Mouse (Mus musculus): ENCODE results near the gene Sprr3.
"Not testable (repeated sequence)": the region's sequence is repeated elsewhere in the genome, so short reads cannot be mapped to it uniquely, and the experiment has no call there.

Sprr3 gene

DNA sequence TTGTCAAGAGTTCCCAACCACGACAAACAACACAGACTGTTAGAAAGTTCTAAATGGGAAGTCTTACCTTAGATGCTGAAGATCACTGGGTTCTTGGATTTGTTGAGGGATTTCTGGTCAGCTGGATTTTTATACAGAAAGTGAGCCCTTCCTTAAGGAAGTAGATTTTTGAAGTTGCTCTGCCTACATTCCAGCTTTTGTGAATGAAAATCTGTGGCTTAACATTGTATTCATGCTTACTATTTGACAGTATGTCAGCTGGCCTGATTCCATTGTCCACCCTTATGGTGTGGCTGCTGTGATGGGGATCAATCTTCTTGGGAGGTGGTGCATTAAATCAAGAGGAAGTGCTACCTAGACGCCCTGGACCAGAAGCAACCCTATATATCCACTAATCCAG lies at the start of gene Sprr3:
TSS of gene Sprr3 (minus strand) at position 101 of the 400 bp plus-strand sequence.
- no peak for DNase-seq

DNA sequence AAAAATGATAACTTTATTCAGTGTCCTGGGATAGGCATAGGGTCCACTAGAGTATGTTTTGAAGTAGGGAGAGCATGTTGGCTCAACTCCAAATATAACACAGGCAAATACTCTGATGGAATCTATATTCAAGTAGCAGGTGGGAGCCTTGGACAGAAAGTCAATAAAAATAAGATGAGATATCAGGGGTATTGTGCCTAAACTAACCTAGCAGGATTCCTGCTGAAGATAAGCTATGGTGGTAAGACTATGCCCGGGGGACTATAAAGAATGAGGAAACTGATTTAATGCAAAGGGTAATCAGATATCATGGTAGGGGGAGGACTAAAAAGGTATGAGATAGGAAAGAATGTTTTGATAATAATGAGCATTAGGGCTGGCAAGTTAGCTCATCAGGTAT lies 49.7 kb upstream of the Sprr3 start:
- no peak for DNase-seq

DNA sequence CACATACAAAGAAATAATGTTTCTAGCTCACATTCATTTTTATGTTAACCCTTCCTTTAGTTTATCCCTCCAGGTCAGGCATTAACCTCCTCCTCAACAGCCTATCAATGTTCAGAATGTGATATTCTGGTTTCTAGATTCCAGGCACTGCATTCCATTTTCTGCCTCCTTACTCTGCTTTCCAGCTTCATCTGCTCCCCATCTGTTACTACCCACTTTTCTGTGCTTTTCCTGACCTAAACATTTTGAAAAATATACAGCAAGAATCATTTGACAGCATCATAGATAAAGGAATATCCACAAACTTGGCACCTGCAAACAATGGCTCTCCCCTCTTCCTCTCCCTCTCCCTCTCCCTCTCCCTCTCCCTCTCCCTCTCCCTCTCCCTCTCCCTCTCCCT lies 45.0 kb upstream of the Sprr3 start:
- DNase-seq = no peak

DNA sequence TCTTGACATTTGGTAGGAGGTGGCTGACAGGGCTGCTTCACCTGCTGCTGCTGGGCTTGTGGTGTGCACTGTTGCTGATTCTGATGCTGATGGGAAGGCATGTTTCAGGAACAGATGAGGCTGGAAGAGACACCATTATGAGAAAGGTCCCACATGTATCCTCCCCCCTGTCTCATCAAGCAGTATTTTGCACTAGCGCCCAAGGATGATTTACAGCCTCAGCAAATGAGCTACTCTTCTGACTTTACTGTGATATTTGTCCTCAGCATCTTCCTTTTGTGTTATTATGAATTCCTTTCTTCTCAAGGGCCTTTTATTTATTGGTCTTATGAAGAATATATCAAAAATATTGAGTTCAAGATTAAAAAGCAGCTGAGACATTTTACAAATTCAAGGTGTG lies 41.9 kb upstream of the Sprr3 start, which contains the start of gene Sprr4:
TSS of gene Sprr4 (minus strand) at position 101 of the 400 bp plus-strand sequence.
- no peak for DNase-seq

DNA sequence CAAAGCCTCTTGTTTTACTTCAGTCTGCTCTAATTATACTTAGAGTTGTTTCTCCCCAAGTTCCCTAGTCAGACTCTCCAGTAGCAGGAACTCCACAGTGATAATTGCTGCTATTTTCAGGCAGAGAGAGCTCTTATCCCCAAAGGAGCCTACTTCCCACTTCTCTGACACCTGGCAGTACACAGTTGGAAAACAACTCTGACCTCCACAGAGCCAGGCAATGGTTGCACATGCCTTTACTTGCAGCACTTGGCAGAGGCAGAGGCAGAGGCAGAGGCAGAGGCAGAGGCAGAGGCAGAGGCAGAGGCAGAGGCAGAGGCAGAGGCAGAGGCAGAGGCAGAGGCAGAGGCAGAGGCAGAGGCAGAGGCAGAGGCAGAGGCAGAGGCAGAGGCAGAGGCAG lies 31.7 kb upstream of the Sprr3 start:
- not testable (repeated sequence) for DNase-seq

DNA sequence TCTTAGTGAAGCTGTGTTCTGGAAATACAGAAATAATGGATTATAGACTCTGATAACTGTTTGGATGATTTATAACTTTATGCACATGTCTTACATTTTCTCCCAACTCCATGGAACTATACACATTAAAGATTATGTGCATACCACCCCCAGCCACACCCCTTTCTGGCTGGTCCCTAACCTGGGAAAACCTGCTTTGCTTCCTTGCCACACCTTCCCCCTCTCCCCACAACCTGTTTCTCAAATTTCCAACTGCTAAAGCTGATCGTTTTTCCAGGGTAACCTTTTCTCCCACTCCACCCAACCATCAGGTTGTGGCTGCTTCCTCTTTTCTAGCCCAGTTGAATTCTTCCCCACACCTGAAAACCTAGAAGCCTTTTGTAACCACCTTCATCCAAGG lies 27.8 kb upstream of the Sprr3 start:
- no peak for DNase-seq

DNA sequence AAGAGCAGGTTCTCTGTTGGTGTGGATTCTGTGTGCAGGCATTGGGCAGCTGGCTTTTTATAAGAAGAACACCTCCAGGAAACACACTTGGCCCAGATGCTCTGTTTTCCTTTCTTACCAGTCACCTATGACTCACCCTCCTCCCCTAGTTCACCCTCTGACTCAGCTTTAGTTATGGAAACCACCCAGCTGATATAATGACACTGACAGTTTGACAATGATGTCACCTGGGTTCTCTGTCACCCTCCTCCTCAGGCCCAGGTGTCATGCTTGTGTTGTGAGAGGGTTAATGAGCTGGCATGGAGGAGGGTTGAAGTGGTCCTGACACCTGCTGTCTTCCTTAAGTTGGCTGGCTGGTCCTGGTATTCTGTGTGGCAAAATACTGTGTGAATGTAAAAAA lies 27.3 kb upstream of the Sprr3 start, which contains the start of gene Sprr1a:
TSS of gene Sprr1a (minus strand) at position 33 of the 400 bp plus-strand sequence.
- no peak for DNase-seq

DNA sequence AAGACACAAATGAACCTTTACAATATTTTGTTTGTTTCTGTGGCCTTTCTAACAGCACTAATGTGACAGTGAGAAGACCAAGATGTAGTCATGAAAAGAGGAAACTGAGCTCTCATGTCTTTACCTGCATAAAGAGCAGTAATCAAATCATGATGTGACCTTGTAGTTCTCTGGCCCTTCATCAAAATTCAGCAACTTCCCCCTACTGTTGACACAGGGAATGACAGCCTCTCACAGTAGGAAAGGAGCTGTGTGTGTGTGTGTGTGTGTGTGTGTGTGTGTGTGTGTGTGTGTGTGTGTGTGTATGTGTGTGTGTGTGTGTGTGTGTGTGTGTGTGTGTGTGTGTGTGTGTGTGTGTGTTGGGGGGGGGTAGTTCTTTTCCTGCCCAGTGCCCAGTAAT lies 22.7 kb upstream of the Sprr3 start:
- DNase-seq = peak in 1 of 2 experiments; percentile 6

DNA sequence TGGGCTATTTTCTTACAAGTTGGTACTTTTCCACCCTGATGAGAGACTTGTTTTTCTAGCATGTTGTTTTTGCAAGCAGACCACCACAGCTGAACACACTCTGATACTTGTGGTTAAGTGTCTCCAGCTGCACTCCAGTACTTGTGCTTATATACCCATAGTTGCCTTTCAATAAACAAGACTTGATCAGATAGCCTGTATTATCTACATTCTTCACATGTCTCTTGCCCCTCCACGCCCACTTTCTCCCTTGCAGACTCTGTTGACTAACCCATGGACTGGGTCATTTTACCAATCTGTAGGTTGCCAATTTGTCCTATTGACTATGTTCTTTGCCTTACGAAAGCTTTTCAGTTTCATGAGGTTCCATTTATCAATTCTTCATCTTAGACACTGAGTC lies 11.6 kb upstream of the Sprr3 start:
- DNase-seq = no peak

DNA sequence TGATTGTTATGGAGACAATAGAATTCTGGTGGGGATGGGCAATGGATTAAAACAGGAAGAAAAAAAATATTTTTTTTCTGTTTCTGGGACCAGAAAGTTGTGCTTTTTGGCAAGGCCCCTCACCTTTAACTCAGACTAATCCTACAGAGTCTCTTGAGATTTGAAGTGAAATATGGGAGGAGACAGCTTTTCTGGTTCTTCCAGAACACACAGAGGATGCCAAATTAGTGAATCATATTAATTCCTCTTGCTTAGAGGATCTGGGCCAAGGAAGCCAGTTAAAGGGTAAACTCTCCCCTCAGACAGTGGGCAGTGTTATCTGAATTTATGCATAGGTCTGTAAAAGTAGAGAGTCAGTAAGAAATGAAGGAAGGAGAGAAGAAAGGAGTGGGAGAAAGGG lies 8.9 kb upstream of the Sprr3 start:
- no peak for DNase-seq

DNA sequence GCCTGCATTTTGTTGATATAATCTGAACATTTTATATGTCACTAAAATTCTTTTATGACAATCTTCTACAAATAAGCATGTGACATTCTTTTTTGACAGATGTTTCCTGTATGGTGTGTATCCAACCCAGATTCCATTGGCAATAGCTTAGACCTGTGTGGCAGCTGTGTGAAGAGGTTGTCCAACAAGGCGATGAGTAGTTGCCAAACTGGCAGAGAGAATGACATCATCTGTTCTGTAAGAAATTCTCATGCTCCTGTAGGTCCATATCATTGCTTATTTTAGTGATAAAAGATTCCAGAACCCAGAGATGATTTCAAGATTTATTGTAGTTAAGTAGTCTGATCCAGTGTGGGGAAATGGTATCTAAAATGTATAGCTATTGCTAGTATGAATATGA lies 8.1 kb upstream of the Sprr3 start:
- DNase-seq = no peak

DNA sequence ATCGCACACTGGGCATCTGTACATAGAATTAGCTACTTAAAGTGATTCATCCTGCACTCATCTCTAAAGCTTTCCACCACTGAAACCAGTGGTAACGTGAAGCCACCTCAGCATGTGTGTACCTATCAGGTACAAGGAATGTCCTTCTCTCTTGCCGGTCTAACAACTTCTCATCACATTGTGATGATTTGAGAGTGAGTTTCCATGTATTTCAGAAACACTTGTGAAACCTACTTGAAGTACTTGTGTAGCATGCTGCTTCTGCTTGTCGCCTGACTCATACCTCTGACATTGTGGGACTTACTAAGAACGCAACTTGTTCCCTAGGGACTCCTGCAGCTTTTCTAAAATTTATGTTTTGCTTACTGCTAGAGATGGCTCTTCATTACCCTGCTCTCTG lies 3.4 kb downstream of the Sprr3 start:
- DNase-seq = no peak

DNA sequence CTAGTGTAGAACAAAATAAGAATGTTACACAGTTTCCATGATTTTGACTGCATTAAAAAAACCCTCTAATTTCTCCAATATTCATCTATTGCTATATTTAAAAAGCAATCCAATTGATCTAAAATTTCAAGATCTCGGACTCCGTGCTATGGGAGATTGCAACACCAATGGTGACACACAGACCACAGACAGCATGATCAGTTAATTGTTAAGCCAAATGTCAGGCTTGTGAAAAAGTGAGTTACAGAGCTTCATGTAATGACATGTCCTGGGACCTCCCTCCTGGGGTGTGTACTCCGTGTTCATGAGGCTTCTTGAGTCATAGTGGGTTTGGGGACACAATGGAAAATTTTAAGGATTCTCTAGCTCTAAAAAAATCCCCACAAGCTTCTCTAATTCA lies 18.3 kb downstream of the Sprr3 start:
- DNase-seq = no peak

DNA sequence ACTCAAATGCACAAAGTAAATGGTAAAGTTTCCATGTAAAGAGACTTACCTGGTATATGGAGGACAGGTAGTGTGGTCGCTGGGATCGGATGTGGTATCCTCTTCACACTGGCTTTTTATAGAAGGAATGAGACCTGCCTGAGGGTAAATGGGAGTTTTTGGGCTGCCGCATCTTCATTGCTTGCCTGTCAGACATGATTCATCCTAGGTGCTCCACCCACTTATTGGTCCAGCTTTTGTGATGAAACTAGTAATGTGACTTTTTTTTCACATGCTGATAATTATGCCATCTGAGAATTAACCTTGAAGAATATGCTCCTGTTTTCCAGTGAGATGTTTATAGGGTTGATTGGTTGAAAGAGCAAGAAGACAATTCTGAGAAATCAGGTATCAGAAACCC lies 19.8 kb downstream of the Sprr3 start, which contains the start of gene Sprr1b:
TSS of gene Sprr1b (minus strand) at position 101 of the 400 bp plus-strand sequence.
- DNase-seq = no peak

DNA sequence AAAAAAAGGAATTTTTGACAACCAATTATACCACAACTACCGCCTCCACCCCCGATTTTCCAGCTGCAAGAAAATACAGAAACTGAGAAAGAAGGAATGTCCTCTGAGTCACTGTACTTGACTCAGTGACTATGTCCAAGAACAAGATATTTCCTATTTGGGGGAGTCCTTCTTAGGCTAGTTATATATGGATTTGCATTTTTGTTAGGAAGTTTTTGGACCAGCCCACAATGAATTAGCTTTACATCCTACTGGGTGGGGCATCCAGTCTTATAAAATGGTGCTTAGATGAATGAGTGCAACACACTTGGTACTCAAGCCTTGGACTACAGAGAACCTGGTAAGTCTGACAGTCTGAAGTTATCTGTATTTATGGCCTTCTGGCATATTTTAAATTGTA lies 26.2 kb downstream of the Sprr3 start, which contains the start of gene Sprr2k:
TSS of gene Sprr2k (plus strand) at position 301 of the 400 bp plus-strand sequence.
- DNase-seq = no peak

DNA sequence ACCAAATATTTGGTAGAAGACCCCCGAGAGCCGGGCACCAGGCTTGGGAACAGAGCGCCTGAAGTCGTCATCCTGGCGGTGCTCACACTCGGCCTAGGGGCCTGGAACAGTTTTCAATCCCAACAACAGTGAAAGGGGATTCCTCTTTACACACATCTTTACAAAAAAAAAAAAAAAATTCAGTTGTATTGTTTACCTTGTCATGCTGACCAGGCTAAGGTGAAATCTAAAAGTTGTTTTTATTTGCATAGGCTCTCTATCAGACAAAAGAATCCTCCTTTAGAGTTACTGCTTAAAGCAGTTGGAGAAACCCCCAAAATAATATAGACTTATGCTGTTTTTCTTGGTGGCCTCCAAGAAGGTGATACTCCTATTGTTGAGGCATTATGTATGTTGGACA lies 29.2 kb downstream of the Sprr3 start, which contains the start of gene Gm9774:
TSS of gene Gm9774 (minus strand) at position 101 of the 400 bp plus-strand sequence.
- no peak for DNase-seq

DNA sequence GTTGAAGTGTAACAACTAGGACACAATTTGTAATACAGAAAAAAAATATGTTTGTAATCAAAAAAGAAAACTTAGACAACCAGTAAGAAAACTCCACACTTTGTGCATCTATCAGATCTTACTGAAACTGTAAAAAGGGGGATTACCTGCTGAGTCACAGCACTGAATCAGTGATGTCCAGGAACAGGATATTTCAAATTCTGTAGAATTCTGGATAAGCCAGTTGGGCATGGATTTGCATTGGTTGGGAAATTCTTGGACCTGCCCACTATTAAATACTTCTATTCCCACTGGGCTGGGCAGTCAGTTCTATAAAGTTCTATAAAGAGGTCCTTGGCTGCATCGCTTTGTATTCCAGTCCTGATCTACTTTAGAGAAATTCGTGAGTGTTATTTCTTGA lies 40.7 kb downstream of the Sprr3 start, which contains the start of gene Sprr2j-ps:
TSS of gene Sprr2j-ps (plus strand) at position 301 of the 400 bp plus-strand sequence.
- DNase-seq = no peak

DNA sequence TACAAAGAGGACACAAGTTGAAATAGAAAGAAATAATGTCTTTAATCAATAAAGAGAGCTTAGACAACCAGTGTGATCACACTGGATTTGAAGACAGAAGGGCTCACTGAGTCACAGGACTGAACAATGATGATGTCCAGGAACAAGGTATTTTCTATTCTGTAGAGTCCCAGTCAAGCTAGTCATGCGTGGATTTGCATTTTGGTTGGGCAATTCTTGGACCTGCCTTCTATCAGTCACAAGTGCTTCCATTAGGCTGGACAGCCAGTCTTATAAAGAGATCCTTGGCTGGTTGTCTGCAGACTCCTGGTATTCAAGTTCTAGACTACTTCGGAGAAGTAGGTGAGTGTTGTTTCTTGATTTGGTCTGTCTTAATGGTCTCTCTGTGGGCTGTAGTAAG lies 50.8 kb downstream of the Sprr3 start, which contains the start of gene Sprr2i:
TSS of gene Sprr2i (plus strand) at position 301 of the 400 bp plus-strand sequence.
- no peak for DNase-seq
